Mouse (Mus musculus): Measurements from ENCODE around the gene Ifit1bl1.

GRCm38 (mm10) chr19:34598341-34598740 lies 3.4 kb downstream of the Ifit1bl1 start:
- TF ChIP-seq CTCF (IDR thresholded peaks at IDR 0.05; ENCODE audit: control insufficient read depth, insufficient read depth, low read length), result no peak
- TF ChIP-seq POLR2A (IDR thresholded peaks at IDR 0.05; ENCODE audit: borderline replicate concordance, control insufficient read depth, low read depth, low read length), result no peak

All from bone marrow, adult 2 months (tissue).